Mouse (Mus musculus): Measurements from ENCODE around the gene Myh7b.
"Not testable (repeated sequence)": the region's sequence is repeated elsewhere in the genome, so short reads cannot be mapped to it uniquely, and the experiment has no call there.

The Myh7b gene

GRCm38 (mm10) chr2:155604560-155605235, 6.3 kb upstream of the Myh7b start:
- DNase-seq (ENCODE audit: low read depth) = no peak

- not testable (repeated sequence) for DNase-seq (ENCODE audit: low read depth)
These were observed 5.8 kb upstream of the Myh7b start for GRCm38 (mm10) chr2:155605236-155605589.

- no peak for DNase-seq (ENCODE audit: low read depth)
These were observed 4.7 kb upstream of the Myh7b start for GRCm38 (mm10) chr2:155606360-155606759.

GRCm38 (mm10) chr2:155611834-155612550, 980 bp downstream of the Myh7b start:
- DNase-seq (ENCODE audit: low read depth) = no peak

GRCm38 (mm10) chr2:155613326-155613755, 2.3 kb downstream of the Myh7b start:
- peak; percentile 75 for DNase-seq (ENCODE audit: low read depth)

GRCm38 (mm10) chr2:155613953-155614352, 2.9 kb downstream of the Myh7b start:
- DNase-seq (ENCODE audit: low read depth) = no peak

GRCm38 (mm10) chr2:155616971-155617370, 6.0 kb downstream of the Myh7b start:
- DNase-seq (ENCODE audit: low read depth) = no peak

GRCm38 (mm10) chr2:155619817-155620216, 8.8 kb downstream of the Myh7b start:
- peak; percentile 70 for DNase-seq (ENCODE audit: low read depth)

GRCm38 (mm10) chr2:155622606-155623005, 11.6 kb downstream of the Myh7b start:
- DNase-seq (ENCODE audit: low read depth) = no peak

- DNase-seq (ENCODE audit: low read depth) = no peak
These were observed 13.0 kb downstream of the Myh7b start for GRCm38 (mm10) chr2:155623996-155624395.

- peak; percentile 82 for DNase-seq (ENCODE audit: low read depth)
These were observed 13.7 kb downstream of the Myh7b start for GRCm38 (mm10) chr2:155624730-155625129.

GRCm38 (mm10) chr2:155626277-155626676, 15.3 kb downstream of the Myh7b start:
- DNase-seq (ENCODE audit: low read depth) = no peak

GRCm38 (mm10) chr2:155627030-155627738, 16.2 kb downstream of the Myh7b start:
- DNase-seq (ENCODE audit: low read depth) = no peak

- DNase-seq (ENCODE audit: low read depth) = no peak
These were observed 17.1 kb downstream of the Myh7b start for GRCm38 (mm10) chr2:155628112-155628511.

GRCm38 (mm10) chr2:155628519-155628918, 17.5 kb downstream of the Myh7b start:
- DNase-seq (ENCODE audit: low read depth) = no peak

GRCm38 (mm10) chr2:155629231-155629661, 18.2 kb downstream of the Myh7b start:
- DNase-seq (ENCODE audit: low read depth) = no peak

- DNase-seq (ENCODE audit: low read depth) = no peak
These were observed 19.1 kb downstream of the Myh7b start for GRCm38 (mm10) chr2:155630153-155630552.

- DNase-seq (ENCODE audit: low read depth) = no peak
These were observed 19.8 kb downstream of the Myh7b start for GRCm38 (mm10) chr2:155630590-155631416.

- no peak for DNase-seq (ENCODE audit: low read depth)
These were observed 21.3 kb downstream of the Myh7b start for GRCm38 (mm10) chr2:155632138-155632936.

- no peak for DNase-seq (ENCODE audit: low read depth)
These were observed 22.1 kb downstream of the Myh7b start for GRCm38 (mm10) chr2:155633121-155633520.

- no peak for DNase-seq (ENCODE audit: low read depth)
These were observed 22.7 kb downstream of the Myh7b start for GRCm38 (mm10) chr2:155633731-155634130.

Measured in c-Kit-positive CD71-negative TER-119-negative erythroid progenitor cells, embryonic 14.5 days (primary cell).